Mouse (Mus musculus) forebrain, postnatal 0 days (tissue): ENCODE measurements around the gene Myo1a. TPM values are rescaled to one million over a fixed set of nuclear protein-coding genes. Genes with fewer than 3 reads are reported as not detected.
A peak's percentile ranks its signal among the peaks of the same experiment; 100 is the strongest.

Experiments used
- ATAC-seq: fragments of 200-750 bp; cut with Nextera tagmentation; 2 replicates; pipeline ENCODE4 v1.8.0; 2017; ENCODE audit warnings: mild to moderate bottlenecking, moderate library complexity
- DNase-seq: peaks from one replicate; pipeline ENCODE4 v3.0.0-alpha.2; 2015
- H3K27ac ChIP-seq: fragments of 300-500 bp; sonication (generic); 2 replicates; pipeline ENCODE4 v1.5.1; 2014; ENCODE audit warnings: low read depth, mild to moderate bottlenecking, antibody characterized with exemption, low read length, moderate library complexity, mixed read lengths
- H3K27me3 ChIP-seq: fragments of 300-500 bp; sonication (generic); 2 replicates; pipeline ENCODE4 v1.6.1; 2014; ENCODE audit warnings: mild to moderate bottlenecking, low read length, mixed read lengths; ENCODE audit not compliant: insufficient read depth
- H3K36me3 ChIP-seq: fragments of 300-500 bp; sonication (generic); 2 replicates; pipeline ENCODE4 v1.6.1; 2014; ENCODE audit warnings: mild to moderate bottlenecking, moderate library complexity; ENCODE audit not compliant: insufficient read depth
- H3K4me1 ChIP-seq: fragments of 300-500 bp; sonication (generic); 2 replicates; pipeline ENCODE4 v1.6.1; 2014; ENCODE audit warnings: antibody characterized with exemption; ENCODE audit not compliant: insufficient read depth
- H3K4me2 ChIP-seq: fragments of 300-500 bp; sonication (generic); 2 replicates; pipeline ENCODE4 v1.6.1; 2014; ENCODE audit warnings: low read depth, mild to moderate bottlenecking, moderate library complexity
- H3K4me3 ChIP-seq: fragments of 300-500 bp; sonication (generic); 2 replicates; pipeline ENCODE4 v1.5.1; 2014; ENCODE audit warnings: low read depth, low read length, mixed read lengths
- H3K9ac ChIP-seq: fragments of 300-500 bp; sonication (generic); 2 replicates; pipeline ENCODE4 v1.6.1; 2014; ENCODE audit warnings: mild to moderate bottlenecking
- H3K9me3 ChIP-seq: fragments of 300-500 bp; sonication (generic); 2 replicates; pipeline ENCODE4 v1.6.1; 2016; ENCODE audit warnings: low read length
- CTCF ChIP-seq: sonication (generic); IDR thresholded peaks from 2 replicates; pipeline ENCODE4 v1.5.1; 2016; ENCODE audit warnings: antibody characterized with exemption, control low read depth, low read depth
- WGBS: fragments of 180-500 bp; shearing (Covaris S2); extraction: QIAGEN DNeasy Blood & Tissue Kit; methylation state at CpG from one replicate; pipeline ENCODE4 v1.1.7; 2014; 5-methylcytosine and 5-hydroxymethylcytosine counted together
- polyA plus RNA-seq: library from polyadenylated mRNA; unstranded; fragments of >200 nt; fragmentation: Nextera tagmentation; extraction: Ambion mirVana; gene quantifications from 2 replicates; pipeline ENCODE4 v1.2.1, GENCODE M21; 2015
- total RNA-seq: library from RNA; depleted of rRNA; stranded (reverse); fragments of >200 nt; gene quantifications from 2 replicates; pipeline ENCODE4 v1.2.3, GENCODE M21; 2014

Myo1a gene
- total and polyA plus RNA-seq, 2 experiments from 2014 or later: 0.28 to 0.29 TPM

GRCm38 (mm10) chr10:127747254-127747653, 42.3 kb downstream of the Myo1a start:
- no peak overlapping the region for H3K4me2 ChIP-seq
- DNase-seq (no peak), ATAC-seq (no peak)
- no peaks in the 10 kb centered on the region for H3K27me3 ChIP-seq
- no peak overlapping the region for H3K4me3 ChIP-seq
- WGBS: 93% methylated on average over 8 of the region's 8 CpGs
- H3K9ac ChIP-seq: no peak overlapping the region
- H3K36me3 ChIP-seq: peaks cover 46% of the 10 kb centered on the region
- no peaks in the 10 kb centered on the region for H3K9me3 ChIP-seq
- no peaks in the 10 kb centered on the region for H3K4me1 ChIP-seq
- H3K27ac ChIP-seq: no peak overlapping the region
- no peak for TF ChIP-seq CTCF

- Histone ChIP-seq H3K27ac (no peak overlapping the region), H3K4me1 (no peaks in the 10 kb centered on the region), H3K4me3 (no peak overlapping the region), H3K27me3 (no peaks in the 10 kb centered on the region), H3K9ac (no peak overlapping the region), H3K4me2 (no peak overlapping the region), H3K9me3 (no peaks in the 10 kb centered on the region), H3K36me3 (peaks cover 28% of the 10 kb centered on the region)
- DNase-seq: no peak
- WGBS: 17% methylated on average over 7 of the region's 8 CpGs
- no peak for TF ChIP-seq CTCF
- no peak for ATAC-seq
Observed at GRCm38 (mm10) chr10:127748847-127749612, 44.1 kb downstream of the Myo1a start.

- TF ChIP-seq CTCF: no peak
- H3K27me3 ChIP-seq: no peaks in the 10 kb centered on the region
- no peaks in the 10 kb centered on the region for H3K4me1 ChIP-seq
- peak overlapping the region; percentile 18; the same call in 1 of the 2 replicates for H3K9ac ChIP-seq
- peaks cover 17% of the 10 kb centered on the region; the same call in 1 of the 2 replicates for H3K36me3 ChIP-seq
- no peak overlapping the region for H3K27ac ChIP-seq
- ATAC-seq: 0 out of 2 replicates have a peak, but pooled peaks have one; percentile 25
- DNase-seq: peak; percentile 27
- WGBS: 60% methylated on average over 24 of the region's 24 CpGs
- no peaks in the 10 kb centered on the region for H3K9me3 ChIP-seq
- H3K4me3 ChIP-seq: peak overlapping the region; percentile 21; the same call in 1 of the 2 replicates
- H3K4me2 ChIP-seq: peak overlapping the region; percentile 35
Observed at GRCm38 (mm10) chr10:127750136-127750777, 45.3 kb downstream of the Myo1a start.

- DNase-seq (no peak), ATAC-seq (no peak)
- H3K27me3 ChIP-seq: no peaks in the 10 kb centered on the region
- H3K27ac ChIP-seq: no peak within 1 kb of the TSS
- no peak within 1 kb of the TSS for H3K4me3 ChIP-seq
- no peaks in the 10 kb centered on the region for H3K9me3 ChIP-seq
- H3K9ac ChIP-seq: no peak within 1 kb of the TSS
- 70% methylated on average over 8 of the region's 8 CpGs for WGBS
- peak within 1 kb of the TSS; percentile 35 for H3K4me2 ChIP-seq
- TF ChIP-seq CTCF: no peak
- no peaks in the 10 kb centered on the region for H3K4me1 ChIP-seq
- H3K36me3 ChIP-seq: peaks cover 12% of the 10 kb centered on the region; the same call in 1 of the 2 replicates
Observed at GRCm38 (mm10) chr10:127751548-127751947, 46.6 kb downstream of the Myo1a start, which contains the start of gene Gpr182. Gene Gpr182, minus strand, starts transcription at chr10:127751732.

GRCm38 (mm10) chr10:127754566-127755166, 49.7 kb downstream of the Myo1a start:
- no peak overlapping the region for H3K4me2 ChIP-seq
- H3K4me1 ChIP-seq: no peaks in the 10 kb centered on the region
- no peak for TF ChIP-seq CTCF
- no peaks in the 10 kb centered on the region for H3K27me3 ChIP-seq
- DNase-seq (no peak), ATAC-seq (no peak)
- H3K27ac ChIP-seq: no peak overlapping the region
- WGBS: 65% methylated on average over 6 of the region's 6 CpGs
- H3K4me3 ChIP-seq: no peak overlapping the region
- H3K9me3 ChIP-seq: no peaks in the 10 kb centered on the region
- H3K9ac ChIP-seq: no peak overlapping the region
- no peaks in the 10 kb centered on the region for H3K36me3 ChIP-seq

GRCm38 (mm10) chr10:127755246-127755645, 50.3 kb downstream of the Myo1a start:
- no peaks in the 10 kb centered on the region for H3K4me1 ChIP-seq
- 62% methylated on average over 3 of the region's 3 CpGs for WGBS
- no peak for ATAC-seq

More at GRCm38 (mm10) chr10:127755246-127755645, 50.3 kb downstream of the Myo1a start:
- Histone ChIP-seq H3K4me3 (no peak overlapping the region), H3K9me3 (no peaks in the 10 kb centered on the region), H3K9ac (no peak overlapping the region), H3K27ac (no peak overlapping the region), H3K36me3 (no peaks in the 10 kb centered on the region), H3K4me2 (no peak overlapping the region), H3K27me3 (no peaks in the 10 kb centered on the region)
- no peak for DNase-seq
- no peak for TF ChIP-seq CTCF
